Mouse (Mus musculus): Measurements from ENCODE around the gene Fam168a.

DNA sequence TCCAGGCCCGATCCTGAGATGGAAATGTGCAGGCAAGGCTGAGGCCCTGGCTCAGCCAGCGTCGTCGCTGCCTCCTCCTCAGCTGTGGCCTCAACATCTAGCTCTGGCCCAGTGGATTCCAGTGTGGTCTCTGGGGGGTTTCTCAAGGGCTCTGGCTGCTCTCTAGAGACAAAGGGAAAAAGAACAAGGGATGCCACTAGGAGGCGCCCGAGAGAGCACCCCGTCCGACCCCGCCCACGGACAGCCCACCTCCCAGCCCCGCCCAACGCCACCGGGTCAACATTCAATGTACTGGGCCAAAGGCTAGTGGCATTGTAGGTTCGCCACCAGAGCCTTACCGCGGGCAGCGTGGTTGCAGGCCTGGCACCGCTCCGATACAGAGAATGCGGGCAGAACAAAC is 173.2 kb downstream of the Fam168a start:
- TF ChIP-seq CTCF (IDR thresholded peaks at IDR 0.05; ENCODE audit: low read depth, low read length) (peak; percentile 42; the same call in 1 of the 2 replicates), GATA1 (IDR thresholded peaks at IDR 0.05; ENCODE audit: borderline replicate concordance, low read length) (no peak), TAL1 (conservative IDR thresholded peaks at IDR 0.05; ENCODE audit: low read depth, low read length) (no peak)

All from G1E (cell line).